Mouse (Mus musculus) lung, postnatal 0 days (tissue): ENCODE data around the gene Miga1.

Experiments
- CTCF ChIP-seq: IDR thresholded peaks from 2 replicates; pipeline ENCODE4 v1.5.1; 2016; ENCODE audit warnings: antibody characterized with exemption, mild to moderate bottlenecking
- EP300 ChIP-seq: IDR thresholded peaks from 2 replicates; pipeline ENCODE4 v1.6.1; 2016; ENCODE audit warnings: antibody characterized with exemption, mild to moderate bottlenecking, control low read depth

- TF ChIP-seq CTCF (no peak), EP300 (no peak)
These were observed 68.3 kb downstream of the Miga1 start for GRCm38 (mm10) chr3:152271876-152272275.
